Mouse (Mus musculus): Measurements from ENCODE around the gene Map2k2.

Gene Map2k2

DNA sequence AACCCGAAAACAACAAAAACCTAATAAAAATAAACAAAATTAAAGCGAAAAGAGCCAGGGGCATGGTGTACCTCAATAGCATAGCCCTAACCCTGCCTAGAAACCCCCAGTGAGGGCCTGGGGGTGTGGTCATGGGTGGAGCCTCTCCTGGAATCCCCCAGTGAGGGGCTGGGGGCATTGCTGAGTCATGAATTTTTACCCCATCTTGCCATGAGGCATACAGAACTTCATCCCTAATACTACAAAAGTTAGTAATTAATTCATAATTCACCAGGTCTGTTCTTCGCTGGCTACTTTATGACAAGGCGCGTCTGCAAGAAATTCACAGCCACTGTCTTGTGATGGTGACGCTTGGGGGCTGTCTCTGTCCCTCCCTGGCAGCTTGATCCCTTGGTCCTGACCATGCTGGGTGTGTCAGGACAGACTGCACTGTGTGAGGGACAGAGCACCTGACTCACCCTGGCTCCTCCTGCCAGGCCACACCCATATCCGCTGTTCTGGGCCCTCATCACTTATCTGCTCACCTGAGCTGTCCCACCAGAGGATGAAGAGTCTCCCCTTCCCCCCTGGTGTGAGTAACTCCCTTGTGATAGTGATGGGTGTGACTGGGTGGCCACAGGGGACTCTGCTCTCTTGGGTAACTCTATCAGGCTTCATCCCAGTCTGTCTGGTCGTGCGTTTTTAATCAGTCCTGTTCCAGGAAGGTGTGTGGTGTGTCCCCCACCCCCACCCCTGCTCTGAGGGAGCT is 10.6 kb upstream of the Map2k2 start:
- no peak for DNase-seq (ENCODE audit: extremely low read depth, low read depth, low spot score)

DNA sequence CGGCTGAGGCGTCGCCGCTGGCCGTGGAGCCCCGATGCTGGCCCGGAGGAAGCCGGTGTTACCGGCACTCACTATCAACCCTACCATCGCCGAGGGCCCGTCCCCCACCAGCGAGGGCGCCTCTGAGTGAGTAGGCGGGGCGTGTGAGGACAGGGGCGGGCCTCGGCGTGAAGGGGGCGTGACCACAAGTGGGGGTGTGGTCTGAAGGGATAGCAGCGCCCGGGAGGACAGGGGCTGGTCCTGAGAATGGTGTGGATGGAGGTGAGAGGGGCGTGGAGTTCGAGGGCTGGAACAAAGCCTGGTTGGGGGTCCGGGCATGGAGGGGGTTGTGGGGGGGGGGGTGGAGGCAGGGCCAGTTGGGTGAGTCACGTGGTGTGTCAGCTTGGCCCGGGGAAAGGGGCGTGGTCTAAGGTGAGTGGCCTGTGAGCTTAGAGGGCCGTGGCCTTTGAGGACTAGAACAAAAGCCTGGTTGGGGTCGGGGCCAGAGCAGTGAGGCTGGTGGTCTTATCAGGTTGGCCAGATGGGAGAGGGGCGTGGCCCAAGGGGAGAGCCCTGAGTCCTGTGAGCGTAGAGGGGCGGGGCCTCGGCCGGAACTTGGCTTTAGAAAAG is 502 bp downstream of the Map2k2 start:
- no peak for DNase-seq (ENCODE audit: extremely low read depth, low read depth, low spot score)

DNA sequence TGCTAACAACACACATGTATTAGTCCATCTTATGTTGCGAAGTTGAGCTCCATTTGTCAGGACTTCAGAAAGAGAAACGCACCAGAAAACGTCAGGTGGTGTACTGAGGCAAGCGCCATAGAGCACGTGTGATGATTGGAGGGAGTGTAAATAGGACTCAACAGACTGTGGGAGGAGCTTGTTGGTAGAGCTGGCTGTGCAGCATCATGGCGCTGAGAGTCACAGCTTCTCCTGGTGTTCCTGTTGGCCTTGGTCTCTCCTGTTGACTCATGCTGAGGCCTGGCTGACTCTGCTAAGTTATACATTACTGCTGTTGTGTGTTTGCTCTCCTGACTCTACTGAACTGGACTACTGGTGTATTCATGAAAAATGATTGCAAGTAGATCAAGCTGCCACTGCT is 7.2 kb downstream of the Map2k2 start:
- no peak for DNase-seq (ENCODE audit: extremely low read depth, low read depth, low spot score)

DNA sequence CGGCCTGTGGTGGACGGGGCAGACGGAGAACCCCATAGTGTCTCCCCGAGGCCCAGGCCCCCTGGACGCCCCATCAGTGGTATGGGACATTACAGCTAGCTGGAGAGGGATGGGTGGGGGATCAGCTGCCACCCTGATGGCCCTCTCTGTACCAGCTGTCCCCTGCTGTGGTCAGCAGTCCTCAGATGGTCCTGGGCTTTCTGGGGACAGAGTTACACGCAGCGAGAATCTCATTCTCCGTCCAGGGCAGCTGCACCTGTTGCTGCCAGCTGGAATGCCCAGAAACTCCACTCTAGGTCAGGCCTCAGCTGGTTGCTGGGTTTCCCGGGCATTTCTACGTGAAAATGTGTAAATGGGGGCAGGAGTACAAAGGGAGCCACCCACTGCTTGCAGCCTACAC is 13.9 kb downstream of the Map2k2 start:
- DNase-seq (ENCODE audit: extremely low read depth, low read depth, low spot score), result no peak

- DNase-seq (ENCODE audit: extremely low read depth, low read depth, low spot score), result no peak
Measured at GRCm38 (mm10) chr10:81120650-81121049, 14.9 kb downstream of the Map2k2 start.

DNA sequence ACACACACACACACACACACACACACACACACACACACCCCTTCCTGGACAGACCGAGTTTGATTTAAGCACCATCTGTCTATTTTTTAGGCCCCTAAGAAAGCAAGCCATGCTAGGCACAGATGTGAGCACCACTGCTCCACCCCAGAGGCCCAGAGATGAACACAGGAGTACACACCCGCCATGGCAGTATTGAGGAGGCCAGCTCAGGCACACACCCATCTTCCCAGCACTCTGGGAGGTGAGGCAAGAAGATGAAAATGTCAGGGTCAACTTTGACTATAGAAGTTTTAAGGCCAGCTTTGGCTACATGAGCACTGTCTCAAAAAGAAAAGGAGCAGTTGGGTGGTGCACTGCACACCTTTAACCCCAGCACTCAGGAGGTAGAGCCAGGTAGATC is 17.2 kb downstream of the Map2k2 start:
- no peak for DNase-seq (ENCODE audit: extremely low read depth, low read depth, low spot score)

- DNase-seq (ENCODE audit: extremely low read depth, low read depth, low spot score), result no peak
Measured at GRCm38 (mm10) chr10:81123500-81123899, 17.8 kb downstream of the Map2k2 start.

DNA sequence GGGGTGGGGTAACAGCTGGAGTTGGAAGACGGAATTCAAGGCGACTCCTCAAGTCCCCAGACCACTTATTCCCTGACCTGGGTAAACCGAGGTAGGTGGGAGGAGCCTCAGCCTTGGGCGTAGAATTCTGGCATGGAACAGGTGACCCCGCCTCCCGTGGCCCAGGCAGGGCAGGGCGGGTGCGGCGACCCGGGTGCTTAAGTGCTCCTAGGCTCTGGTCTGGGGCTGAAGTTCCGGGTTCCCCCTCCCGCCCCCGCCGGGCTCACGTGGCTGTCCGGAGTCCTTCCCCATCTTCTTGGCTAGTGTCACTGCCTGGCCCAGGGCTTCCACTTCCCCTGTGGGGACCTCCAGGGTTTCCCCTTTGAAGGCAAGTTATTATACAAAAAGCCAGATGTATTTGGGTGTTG is 28.5 kb downstream of the Map2k2 start:
- no peak for DNase-seq (ENCODE audit: extremely low read depth, low read depth, low spot score)

DNA sequence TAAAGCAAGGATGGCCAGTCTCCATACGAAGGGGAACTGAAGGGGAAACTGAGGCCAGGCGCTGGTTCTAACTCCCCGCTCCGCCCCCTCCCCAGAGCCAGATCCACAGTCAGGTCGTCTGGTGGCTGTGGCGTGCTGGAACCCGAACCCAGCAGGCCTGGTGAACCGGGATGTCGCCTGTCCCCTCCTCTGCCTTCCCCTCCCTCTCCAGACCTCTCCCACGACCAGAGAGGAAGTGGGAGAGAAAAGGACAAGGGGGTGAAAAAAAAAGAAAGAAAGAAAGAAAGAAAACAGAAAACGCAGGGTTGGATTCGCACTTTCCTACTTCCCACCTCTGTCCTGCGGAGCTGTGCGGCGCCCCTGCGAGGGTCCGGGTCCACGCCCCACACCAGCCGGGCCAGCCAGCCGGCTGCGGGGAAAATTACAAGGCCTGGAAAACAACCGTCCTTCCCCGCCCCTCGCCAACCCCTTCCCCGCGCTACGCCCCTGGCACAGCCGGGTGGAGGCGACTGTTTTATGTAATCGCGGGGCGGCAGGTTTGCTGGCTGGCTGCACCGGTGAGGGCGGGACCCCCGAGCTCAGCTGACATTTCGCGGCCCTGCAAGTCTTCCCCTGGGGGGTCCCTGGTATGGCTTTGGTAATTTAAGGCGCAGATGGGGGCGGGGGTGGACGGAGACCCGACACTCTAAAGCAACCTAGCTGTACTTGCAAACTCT is 29.4 kb downstream of the Map2k2 start, which contains the start of gene Zbtb7a:
Gene Zbtb7a, plus strand, starts transcription at position 255 of the 716 bp plus-strand sequence.
- DNase-seq (ENCODE audit: extremely low read depth, low read depth, low spot score), result no peak

DNA sequence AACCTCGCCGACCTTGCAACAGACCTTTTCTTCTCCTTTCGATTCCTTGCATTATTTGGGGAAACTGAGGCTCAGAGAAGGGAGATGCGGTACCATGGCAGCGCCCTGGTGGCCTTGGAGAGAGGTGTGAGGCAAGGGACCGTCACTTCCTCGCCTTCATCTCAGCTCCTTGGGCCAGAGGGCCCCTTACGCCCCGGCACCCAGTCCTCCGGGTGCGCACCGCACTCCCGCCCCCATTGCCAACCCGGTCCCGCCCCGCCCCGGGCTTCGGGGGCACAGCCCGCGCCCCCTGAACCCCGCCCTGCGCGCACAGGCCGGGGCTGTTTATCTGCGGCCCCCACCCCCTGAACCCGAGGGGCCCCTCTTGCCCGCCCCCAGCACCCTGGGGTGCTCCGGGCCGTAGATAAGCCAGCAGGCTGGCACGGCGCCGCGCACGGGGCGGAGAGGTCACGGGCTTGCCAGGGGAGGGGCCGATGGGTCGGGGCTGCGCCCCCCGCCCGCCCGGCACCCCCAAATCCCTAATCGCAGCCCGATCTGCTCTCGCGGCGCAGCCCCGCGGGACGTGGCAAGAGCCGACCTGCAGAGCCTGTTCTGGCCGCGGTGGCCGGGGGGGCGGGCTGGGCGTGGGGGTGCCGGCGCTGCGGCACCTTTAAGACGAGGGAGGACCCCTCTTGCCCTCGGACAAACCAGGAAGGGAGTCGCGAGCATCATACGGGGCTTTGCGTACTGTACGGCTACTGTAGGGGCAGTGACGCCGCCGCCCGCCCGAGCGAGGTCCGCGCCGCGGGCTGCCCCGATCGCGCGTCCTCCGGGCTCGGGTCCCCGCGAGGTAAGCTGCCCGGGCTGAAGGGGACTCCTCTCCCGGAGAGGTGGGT is 30.4 kb downstream of the Map2k2 start:
- DNase-seq (ENCODE audit: extremely low read depth, low read depth, low spot score), result no peak

GRCm38 (mm10) chr10:81136706-81137231 is 31.1 kb downstream of the Map2k2 start:
- DNase-seq (ENCODE audit: extremely low read depth, low read depth, low spot score), result no peak

GRCm38 (mm10) chr10:81137252-81138130 is 31.8 kb downstream of the Map2k2 start:
- peak; percentile 79 for DNase-seq (ENCODE audit: extremely low read depth, low read depth, low spot score)

DNA sequence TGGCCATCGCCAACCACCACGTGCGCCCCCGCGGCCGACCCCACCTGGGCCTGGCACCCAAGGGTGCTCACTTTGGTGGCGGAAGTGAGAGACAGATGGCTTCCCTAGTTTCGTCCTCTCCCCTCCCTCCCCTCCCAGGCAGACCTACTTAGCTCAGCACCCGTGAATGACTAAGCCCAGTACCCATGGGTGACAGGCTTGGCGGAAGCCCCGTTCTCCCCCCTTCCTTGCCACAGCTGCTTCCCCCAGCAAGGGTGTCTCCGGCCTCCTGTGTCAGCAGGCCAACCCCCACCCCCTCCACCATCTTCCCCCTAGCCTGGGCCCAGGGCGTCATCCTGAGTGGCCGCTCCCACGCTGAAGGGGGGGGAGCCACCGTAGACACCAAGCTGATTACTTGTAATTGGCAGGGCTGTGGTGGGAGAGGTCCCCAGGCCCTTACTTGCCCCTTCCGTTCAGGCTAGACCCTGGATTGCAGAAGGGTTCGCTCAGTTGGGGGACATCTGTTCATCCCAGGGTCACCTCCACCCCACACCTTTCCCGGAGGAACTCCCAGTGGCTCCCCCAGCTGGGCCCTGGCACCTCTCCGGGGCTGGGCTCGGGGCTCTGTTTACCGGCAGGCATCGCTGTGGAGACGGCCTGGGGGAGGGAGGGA is 32.5 kb downstream of the Map2k2 start:
- DNase-seq (ENCODE audit: extremely low read depth, low read depth, low spot score), result no peak

DNA sequence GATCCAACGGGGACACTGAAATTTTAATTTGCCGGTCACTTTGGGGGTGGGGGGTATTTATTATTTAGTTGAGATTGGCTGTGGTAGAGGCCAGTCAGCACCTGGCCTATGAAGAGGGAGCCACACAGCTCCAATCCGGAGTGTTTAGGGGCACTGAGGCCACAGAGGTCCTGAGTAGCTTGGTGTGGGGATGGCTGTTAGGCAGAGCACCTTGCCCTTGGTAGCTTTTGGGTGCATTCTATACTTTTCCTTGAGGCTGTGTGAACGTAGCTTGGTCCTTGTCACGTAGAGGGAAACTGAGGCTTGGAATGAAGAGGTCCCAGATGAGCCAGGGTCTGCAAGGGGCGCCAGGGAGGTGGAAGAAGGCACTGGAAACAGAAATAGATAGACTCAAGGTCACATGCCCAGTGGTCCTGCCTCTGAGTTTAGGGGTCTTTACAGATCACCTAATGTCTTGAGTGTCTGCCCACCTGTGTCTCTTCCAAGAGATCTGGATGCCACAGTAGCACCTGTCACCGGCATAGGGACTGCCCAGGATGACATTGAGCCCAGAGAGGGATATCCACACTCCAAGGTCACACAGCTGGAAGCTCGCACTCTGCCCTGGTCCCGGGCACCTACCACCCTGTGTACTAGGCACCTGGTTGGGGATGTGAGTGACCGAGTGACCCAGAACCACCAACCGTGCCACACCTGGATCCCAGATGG is 33.3 kb downstream of the Map2k2 start:
- no peak for DNase-seq (ENCODE audit: extremely low read depth, low read depth, low spot score)

GRCm38 (mm10) chr10:81139529-81139846 is 33.8 kb downstream of the Map2k2 start:
- DNase-seq (ENCODE audit: extremely low read depth, low read depth, low spot score), result no peak

DNA sequence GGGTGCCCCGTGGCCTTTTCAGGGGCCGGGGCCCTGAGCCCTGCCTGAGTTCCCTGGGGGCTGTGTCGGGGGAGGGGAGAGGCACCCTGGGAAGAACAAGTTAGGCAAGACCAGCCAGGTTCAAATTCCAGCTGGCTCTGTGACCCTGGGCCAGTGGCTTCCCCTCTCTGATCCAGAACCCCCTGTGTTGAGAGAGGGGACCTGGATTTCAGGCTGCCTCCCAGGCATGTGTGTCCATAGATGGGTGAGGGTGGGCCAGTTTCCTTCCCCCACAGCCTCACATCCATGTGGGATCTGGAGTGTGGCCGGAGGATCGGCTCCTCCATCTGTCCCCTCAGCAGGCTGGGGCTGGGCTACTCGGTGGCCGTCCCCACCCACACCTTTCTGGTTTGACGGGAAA is 34.3 kb downstream of the Map2k2 start:
- no peak for DNase-seq (ENCODE audit: extremely low read depth, low read depth, low spot score)

- DNase-seq (ENCODE audit: extremely low read depth, low read depth, low spot score), result no peak
Measured at GRCm38 (mm10) chr10:81140717-81141454, 35.2 kb downstream of the Map2k2 start.
